Mouse (Mus musculus) forebrain, embryonic 15.5 days (tissue): Measurements from ENCODE around the gene Olfr291. TPM values are rescaled to one million over a fixed set of nuclear protein-coding genes. Genes with fewer than 3 reads are reported as not detected.

Experiments
- ATAC-seq: fragments of 200-750 bp; cut with Nextera tagmentation; replicated peaks from 2 replicates; pipeline ENCODE4 v1.8.0; 2017; ENCODE audit warnings: mild to moderate bottlenecking, moderate TSS enrichment, moderate library complexity
- H3K27ac ChIP-seq: fragments of 300-500 bp; sonication (generic); replicated peaks from 2 replicates; pipeline ENCODE4 v1.5.1; 2015; ENCODE audit warnings: mild to moderate bottlenecking, inconsistent platforms
- H3K27me3 ChIP-seq: fragments of 300-500 bp; sonication (generic); 2 replicates; pipeline ENCODE4 v1.6.1; 2015; ENCODE audit warnings: inconsistent platforms
- H3K36me3 ChIP-seq: fragments of 300-500 bp; sonication (generic); 2 replicates; pipeline ENCODE4 v1.6.1; 2015; ENCODE audit warnings: mild to moderate bottlenecking, inconsistent platforms
- H3K4me1 ChIP-seq: fragments of 300-500 bp; sonication (generic); 2 replicates; pipeline ENCODE4 v1.6.1; 2015; ENCODE audit warnings: inconsistent platforms
- H3K4me2 ChIP-seq: fragments of 300-500 bp; sonication (generic); replicated peaks from 2 replicates; pipeline ENCODE4 v1.6.1; 2015; ENCODE audit warnings: mild to moderate bottlenecking, inconsistent platforms
- H3K4me3 ChIP-seq: fragments of 300-500 bp; sonication (generic); 2 replicates; pipeline ENCODE4 v1.5.1; 2015; ENCODE audit warnings: mild to moderate bottlenecking, inconsistent platforms
- H3K9ac ChIP-seq: fragments of 300-500 bp; sonication (generic); replicated peaks from 2 replicates; pipeline ENCODE4 v1.6.1; 2015; ENCODE audit warnings: mild to moderate bottlenecking, inconsistent platforms
- H3K9me3 ChIP-seq: fragments of 300-500 bp; sonication (generic); 2 replicates; pipeline ENCODE4 v1.6.1; 2016; ENCODE audit warnings: inconsistent platforms
- WGBS: fragments of 180-500 bp; shearing (Covaris S2); methylation state at CpG from one replicate; pipeline ENCODE4 v1.1.7; 2015; ENCODE audit warnings: mixed read lengths; 5-methylcytosine and 5-hydroxymethylcytosine counted together
- polyA plus RNA-seq: library from polyadenylated mRNA; unstranded; fragments of >200 nt; fragmentation: Nextera tagmentation; extraction: Ambion mirVana; gene quantifications from 2 replicates; pipeline ENCODE4 v1.2.1, GENCODE M21; 2015

Gene Olfr291
- polyA plus RNA-seq: not detected in 2 replicates

- H3K4me2 ChIP-seq: no peak within 1 kb of the TSS
- H3K27ac ChIP-seq: no peak within 1 kb of the TSS
- no peaks in the 10 kb centered on the region for H3K4me1 ChIP-seq
- H3K4me3 ChIP-seq: no peak within 1 kb of the TSS
- ATAC-seq: no peak
- H3K9ac ChIP-seq: no peak within 1 kb of the TSS
- H3K36me3 ChIP-seq: no peaks in the 10 kb centered on the region
- H3K27me3 ChIP-seq: no peaks in the 10 kb centered on the region
- WGBS: 82% methylated on average over 2 of the region's 2 CpGs
- H3K9me3 ChIP-seq: no peaks in the 10 kb centered on the region
Observed at GRCm38 (mm10) chr7:84853253-84853652, at the start of gene Olfr291. TSS of gene Olfr291 (plus strand) at chr7:84853553.

- Histone ChIP-seq H3K4me2 (no peak overlapping the region), H3K27me3 (no peaks in the 10 kb centered on the region), H3K36me3 (no peaks in the 10 kb centered on the region), H3K9me3 (no peaks in the 10 kb centered on the region), H3K4me1 (no peaks in the 10 kb centered on the region), H3K9ac (no peak overlapping the region), H3K4me3 (no peak overlapping the region), H3K27ac (no peak overlapping the region)
- WGBS: 36% methylated on average over 1 of the region's 1 CpGs
- ATAC-seq: no peak
Observed at GRCm38 (mm10) chr7:84805224-84805623, 48.1 kb upstream of the Olfr291 start.

GRCm38 (mm10) chr7:84806159-84806558 lies 47.2 kb upstream of the Olfr291 start:
- no peak for ATAC-seq
- no peak overlapping the region for H3K4me2 ChIP-seq
- H3K36me3 ChIP-seq: no peaks in the 10 kb centered on the region
- H3K4me1 ChIP-seq: no peaks in the 10 kb centered on the region
- no peak overlapping the region for H3K4me3 ChIP-seq
- WGBS: 87% methylated on average over 4 of the region's 4 CpGs
- no peak overlapping the region for H3K9ac ChIP-seq
- H3K9me3 ChIP-seq: no peaks in the 10 kb centered on the region
- H3K27ac ChIP-seq: no peak overlapping the region
- no peaks in the 10 kb centered on the region for H3K27me3 ChIP-seq

- 52% methylated on average over 1 of the region's 1 CpGs for WGBS
Observed at GRCm38 (mm10) chr7:84884530-84884929, 31.2 kb downstream of the Olfr291 start.

More at GRCm38 (mm10) chr7:84884530-84884929, 31.2 kb downstream of the Olfr291 start:
- Histone ChIP-seq H3K4me3 (no peak overlapping the region), H3K9me3 (no peaks in the 10 kb centered on the region; the same call in 1 of the 2 replicates), H3K4me2 (no peak overlapping the region), H3K9ac (no peak overlapping the region), H3K27me3 (no peaks in the 10 kb centered on the region), H3K36me3 (no peaks in the 10 kb centered on the region), H3K4me1 (no peaks in the 10 kb centered on the region), H3K27ac (no peak overlapping the region)
- no peak for ATAC-seq

Other genes starting within 250 kb of the Olfr291 start
- 6.1 and 6.8 TPM in 2 replicates for gene Fah, start 246.8 kb upstream of the Olfr291 start, polyA plus RNA-seq
- gene Zfand6, start 163.6 kb upstream of the Olfr291 start, polyA plus RNA-seq: 190 and 192 TPM in 2 replicates
- gene Vmn2r65, start 110.6 kb downstream of the Olfr291 start, polyA plus RNA-seq: not detected in 2 replicates
- gene Vmn2r66, start 158.7 kb downstream of the Olfr291 start, polyA plus RNA-seq: not detected in 2 replicates